Mouse (Mus musculus) kidney, adult 2 months (tissue): Measurements from ENCODE around the gene Ube4b.

ENCODE experiments used
- CTCF ChIP-seq: fragments of 200-500 bp; conservative IDR thresholded peaks from 2 replicates; pipeline ENCODE4 v1.5.1; 2011; ENCODE audit warnings: low read depth, mild to moderate bottlenecking, control low read depth, low read length, moderate library complexity, mixed read lengths; ENCODE audit not compliant: insufficient read depth, insufficient read length
- POLR2A ChIP-seq: fragments of 200-500 bp; IDR thresholded peaks from one replicate; pipeline ENCODE4 v1.6.1; 2011; ENCODE audit warnings: low read depth, low read length, control low read depth

- TF ChIP-seq CTCF (peak; percentile 82), POLR2A (peak; percentile 85)
Measured at GRCm38 (mm10) chr4:149307596-149308490, 118.7 kb downstream of the Ube4b start, which contains the start of gene Kif1b.
